Mouse (Mus musculus): ENCODE measurements around the gene Tshz2.

DNA sequence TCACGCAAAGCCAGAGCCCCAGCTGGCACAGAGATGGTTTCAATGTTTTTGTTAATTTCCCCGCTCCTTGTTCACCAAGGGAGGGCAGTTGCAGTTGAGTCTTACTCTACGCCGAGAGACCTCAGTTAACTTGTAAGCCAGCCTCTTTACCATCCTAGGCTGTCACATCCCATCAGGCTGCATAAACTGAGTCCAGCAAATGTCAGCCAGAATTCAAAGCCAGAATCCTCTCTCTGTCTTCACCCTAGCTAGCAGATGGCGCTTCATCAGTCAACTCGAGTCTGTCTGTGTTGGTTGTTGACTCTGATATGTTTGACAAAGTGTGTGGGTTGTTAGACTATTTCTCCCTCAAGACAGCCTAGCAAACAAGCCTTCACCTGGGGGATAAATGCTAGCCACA, 110.5 kb downstream of the Tshz2 start:
- no peak for TF ChIP-seq CTCF (IDR thresholded peaks at IDR 0.05; ENCODE audit: extremely low read depth, insufficient read length, insufficient replicate concordance, low read depth, low read length)
- TF ChIP-seq POLR2A (IDR thresholded peaks at IDR 0.05; ENCODE audit: low read depth, low read length): no peak

Measured in small intestine, adult 2 months (tissue).